Mouse (Mus musculus) embryo, embryonic 11 days (tissue): Measurements from ENCODE around the gene Ppil1.
A peak's percentile ranks its signal among the peaks of the same experiment; 100 is the strongest.

Source experiments
- DNase-seq: peaks from one replicate; pipeline ENCODE4 v3.0.0-alpha.2; 2015

Ppil1 gene

GRCm38 (mm10) chr17:29263840-29264633 is at the start of gene Ppil1:
Ppil1 (minus strand) TSS chr17:29264186.
- DNase-seq, result peak; percentile 90

- no peak for DNase-seq
These were observed 49.3 kb upstream of the Ppil1 start for GRCm38 (mm10) chr17:29313300-29313699.

- DNase-seq, result no peak
These were observed 48.1 kb upstream of the Ppil1 start for GRCm38 (mm10) chr17:29312082-29312481.

- DNase-seq, result no peak
These were observed 47.6 kb upstream of the Ppil1 start for GRCm38 (mm10) chr17:29311602-29312001.

GRCm38 (mm10) chr17:29310056-29310623 is 46.2 kb upstream of the Ppil1 start:
- no peak for DNase-seq

GRCm38 (mm10) chr17:29305871-29306270 is 41.9 kb upstream of the Ppil1 start:
- no peak for DNase-seq

- DNase-seq, result peak; percentile 55
These were observed 41.2 kb upstream of the Ppil1 start for GRCm38 (mm10) chr17:29305058-29305806.

- no peak for DNase-seq
These were observed 40.5 kb upstream of the Ppil1 start for GRCm38 (mm10) chr17:29304376-29305057.

GRCm38 (mm10) chr17:29303856-29304255 is 39.9 kb upstream of the Ppil1 start:
- no peak for DNase-seq

GRCm38 (mm10) chr17:29303087-29303486 is 39.1 kb upstream of the Ppil1 start:
- DNase-seq, result peak; percentile 58

GRCm38 (mm10) chr17:29302149-29302548 is 38.2 kb upstream of the Ppil1 start:
- DNase-seq, result no peak

GRCm38 (mm10) chr17:29301421-29301820 is 37.4 kb upstream of the Ppil1 start:
- no peak for DNase-seq

GRCm38 (mm10) chr17:29300926-29301325 is 36.9 kb upstream of the Ppil1 start:
- no peak for DNase-seq

- no peak for DNase-seq
These were observed 35.3 kb upstream of the Ppil1 start for GRCm38 (mm10) chr17:29299282-29299681.

- DNase-seq, result no peak
These were observed 33.8 kb upstream of the Ppil1 start for GRCm38 (mm10) chr17:29297813-29298212.

- DNase-seq, result no peak
These were observed 33.3 kb upstream of the Ppil1 start for GRCm38 (mm10) chr17:29297321-29297720.

- DNase-seq, result no peak
These were observed 31.8 kb upstream of the Ppil1 start for GRCm38 (mm10) chr17:29295835-29296234.

- DNase-seq, result no peak
These were observed 30.0 kb upstream of the Ppil1 start for GRCm38 (mm10) chr17:29293807-29294605.

- no peak for DNase-seq
These were observed 29.0 kb upstream of the Ppil1 start for GRCm38 (mm10) chr17:29292996-29293395.

- DNase-seq, result no peak
These were observed 27.8 kb upstream of the Ppil1 start for GRCm38 (mm10) chr17:29291793-29292192.

- no peak for DNase-seq
These were observed 18.4 kb upstream of the Ppil1 start for GRCm38 (mm10) chr17:29282216-29282952.

- DNase-seq, result no peak
These were observed 17.6 kb upstream of the Ppil1 start for GRCm38 (mm10) chr17:29281541-29281940.
